Mouse (Mus musculus) cerebellum, postnatal 25 days (tissue): ENCODE data around the gene Aqp6.

Experiments used
- DNase-seq, 2 experiments: peaks; one replicate each; pipeline ENCODE4 v3.0.0; 2021; ENCODE audit warnings: mixed read lengths in 2 of 2

The Aqp6 gene

GRCm38 (mm10) chr15:99599245-99600070 is 1.7 kb upstream of the Aqp6 start:
- DNase-seq, result peak; percentile 71 to 75

GRCm38 (mm10) chr15:99601823-99602120 is 572 bp downstream of the Aqp6 start:
- peak in 1 of 2 experiments; percentile 90 for DNase-seq

- peak; percentile 62 for DNase-seq
Observed at GRCm38 (mm10) chr15:99602206-99602820, 1.1 kb downstream of the Aqp6 start.

DNA sequence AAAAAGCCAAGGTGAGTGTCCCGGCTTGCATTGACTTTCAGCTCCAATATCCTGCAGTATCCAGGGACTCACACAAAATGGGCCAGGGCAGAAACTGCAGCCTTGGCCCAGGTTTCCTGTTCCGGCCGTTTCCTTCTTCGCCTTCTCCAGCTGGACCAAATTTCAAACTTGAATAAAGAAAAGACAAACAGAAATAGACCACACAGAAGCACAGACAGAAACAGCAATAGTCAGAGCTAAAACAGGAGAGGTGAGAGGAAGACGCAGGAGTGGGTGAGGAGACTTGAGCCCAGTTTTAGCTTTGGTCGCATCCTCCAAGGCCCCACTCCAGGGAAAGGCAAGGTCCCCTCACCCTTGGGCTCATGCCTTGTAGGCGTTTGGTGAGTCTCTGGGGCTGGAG is 2.0 kb downstream of the Aqp6 start:
- peak in 1 of 2 experiments; percentile 28 for DNase-seq

GRCm38 (mm10) chr15:99605595-99605994 is 4.4 kb downstream of the Aqp6 start:
- DNase-seq, result no peak

GRCm38 (mm10) chr15:99606515-99606914 is 5.3 kb downstream of the Aqp6 start:
- DNase-seq, result peak; percentile 24 to 38

DNA sequence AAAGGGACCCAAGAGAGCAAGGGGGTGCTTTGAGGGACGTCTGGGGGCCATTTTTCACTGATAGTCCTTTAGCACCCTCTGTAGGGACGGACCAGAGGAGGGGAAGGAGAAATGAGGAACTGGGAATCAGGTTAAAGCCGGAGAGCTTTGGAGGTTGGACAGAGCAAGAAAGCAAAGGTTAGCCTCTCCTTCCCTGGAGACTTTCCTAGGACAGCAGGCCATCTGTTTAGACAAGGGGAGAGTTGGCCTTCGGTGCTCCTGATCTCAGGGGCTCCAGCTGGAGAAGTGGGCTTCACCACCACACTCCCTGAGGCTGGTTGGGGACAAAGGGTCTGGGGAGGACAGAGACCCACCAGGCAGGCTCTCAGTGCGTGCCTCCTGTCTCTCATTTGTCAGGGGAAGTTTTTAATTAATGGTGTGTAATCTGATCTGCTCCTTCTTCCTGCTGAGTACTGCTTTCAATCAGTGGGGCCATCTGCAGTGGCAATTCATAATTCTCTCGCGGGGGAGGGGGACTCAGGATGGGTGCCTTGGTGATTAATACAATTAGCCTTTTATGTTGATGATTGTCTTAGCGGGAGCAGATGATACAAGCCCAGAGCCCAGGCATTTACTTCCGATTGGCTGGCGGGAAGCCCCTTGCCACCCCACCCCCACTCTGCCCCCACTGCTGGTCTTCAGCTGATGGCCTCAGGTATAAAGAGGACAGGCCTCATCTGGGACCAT is 6.4 kb downstream of the Aqp6 start:
- peak; percentile 41 to 45 for DNase-seq

GRCm38 (mm10) chr15:99608382-99609125 is 7.4 kb downstream of the Aqp6 start:
- peak in 1 of 2 experiments; percentile 34 for DNase-seq

GRCm38 (mm10) chr15:99611563-99611962 is 10.4 kb downstream of the Aqp6 start:
- peak in 1 of 2 experiments; percentile 26 for DNase-seq

- peak; percentile 23 to 34 for DNase-seq
Observed at GRCm38 (mm10) chr15:99614273-99614672, 13.1 kb downstream of the Aqp6 start.

- peak in 1 of 2 experiments; percentile 35 for DNase-seq
Observed at GRCm38 (mm10) chr15:99614753-99615152, 13.6 kb downstream of the Aqp6 start.

- DNase-seq, result peak; percentile 39 to 46
Observed at GRCm38 (mm10) chr15:99615246-99615645, 14.0 kb downstream of the Aqp6 start.

DNA sequence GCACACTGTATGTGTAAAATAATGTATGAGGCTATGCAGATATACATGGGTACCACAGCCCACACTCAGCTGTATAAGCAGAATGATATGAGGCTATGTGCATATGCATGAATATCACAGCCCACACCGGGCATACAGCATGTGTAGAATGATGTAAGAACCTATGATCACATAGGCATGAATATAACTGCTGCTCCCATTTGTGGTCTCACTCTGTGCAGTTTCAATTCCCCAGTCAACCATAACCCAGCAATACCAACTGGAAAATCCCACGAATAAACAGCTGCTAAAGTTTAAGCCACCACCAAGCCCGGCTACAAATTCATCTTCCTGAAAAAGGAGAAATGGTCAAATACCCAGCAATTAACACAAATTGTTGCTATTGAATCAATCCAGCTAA is 17.4 kb downstream of the Aqp6 start:
- no peak for DNase-seq

DNA sequence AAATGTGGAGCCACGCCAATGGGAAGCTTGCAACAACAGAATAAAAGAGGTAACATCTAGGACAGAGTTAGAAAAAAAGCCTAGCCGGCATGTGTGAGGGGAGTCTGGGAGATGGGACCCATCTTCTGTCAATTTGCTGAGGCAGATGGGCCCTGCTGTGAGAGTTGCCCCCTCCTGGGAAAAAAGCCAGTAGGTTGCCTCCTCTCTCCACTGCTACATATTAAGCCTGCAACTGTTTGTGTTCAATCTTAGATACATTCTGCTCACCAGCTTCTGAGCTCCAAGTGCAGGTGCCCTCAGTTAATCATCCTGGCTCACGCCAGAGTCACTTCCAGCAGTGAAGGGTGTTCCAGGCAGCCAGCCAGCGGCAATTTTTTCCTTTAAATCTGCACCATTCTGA is 18.6 kb downstream of the Aqp6 start:
- peak; percentile 31 to 50 for DNase-seq

DNA sequence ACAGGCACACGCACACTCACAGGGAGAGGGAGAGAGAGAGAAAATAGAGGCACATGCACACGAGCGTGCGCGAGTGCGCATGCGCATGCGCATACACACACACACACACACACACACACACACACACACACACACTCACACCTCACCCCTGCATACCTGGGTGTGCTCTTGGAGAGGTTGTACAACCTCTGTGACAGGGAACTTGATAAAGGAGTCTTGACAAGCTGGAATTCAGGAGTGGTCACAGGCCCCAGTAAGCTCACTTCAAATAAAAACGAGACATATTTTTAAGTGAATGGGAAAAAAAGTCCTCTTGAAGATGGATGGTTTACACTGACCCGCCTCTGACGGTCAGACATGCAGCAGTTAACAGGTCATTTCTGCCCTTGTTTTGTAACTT is 20.9 kb downstream of the Aqp6 start:
- no peak for DNase-seq

GRCm38 (mm10) chr15:99631618-99632017 is 30.4 kb downstream of the Aqp6 start:
- DNase-seq, result no peak

DNA sequence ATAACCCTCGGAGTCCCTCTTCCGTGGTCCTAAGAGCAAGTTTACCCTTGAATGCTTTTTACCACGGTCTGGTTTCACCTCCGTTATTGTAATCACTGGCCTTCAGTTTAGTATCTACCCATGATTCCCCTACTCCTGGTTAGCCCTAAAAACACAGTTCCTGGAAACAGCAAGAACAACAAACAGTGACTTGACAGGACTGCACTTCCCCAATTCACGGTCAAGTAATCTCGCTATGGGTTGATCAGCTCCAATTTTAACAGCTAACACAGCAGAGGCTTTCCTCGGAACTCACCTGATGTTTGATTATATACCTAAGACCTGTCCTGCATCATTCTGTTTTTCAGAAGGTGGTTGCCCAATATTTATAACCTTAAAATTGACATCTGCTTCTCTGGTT is 33.5 kb downstream of the Aqp6 start:
- no peak for DNase-seq

DNA sequence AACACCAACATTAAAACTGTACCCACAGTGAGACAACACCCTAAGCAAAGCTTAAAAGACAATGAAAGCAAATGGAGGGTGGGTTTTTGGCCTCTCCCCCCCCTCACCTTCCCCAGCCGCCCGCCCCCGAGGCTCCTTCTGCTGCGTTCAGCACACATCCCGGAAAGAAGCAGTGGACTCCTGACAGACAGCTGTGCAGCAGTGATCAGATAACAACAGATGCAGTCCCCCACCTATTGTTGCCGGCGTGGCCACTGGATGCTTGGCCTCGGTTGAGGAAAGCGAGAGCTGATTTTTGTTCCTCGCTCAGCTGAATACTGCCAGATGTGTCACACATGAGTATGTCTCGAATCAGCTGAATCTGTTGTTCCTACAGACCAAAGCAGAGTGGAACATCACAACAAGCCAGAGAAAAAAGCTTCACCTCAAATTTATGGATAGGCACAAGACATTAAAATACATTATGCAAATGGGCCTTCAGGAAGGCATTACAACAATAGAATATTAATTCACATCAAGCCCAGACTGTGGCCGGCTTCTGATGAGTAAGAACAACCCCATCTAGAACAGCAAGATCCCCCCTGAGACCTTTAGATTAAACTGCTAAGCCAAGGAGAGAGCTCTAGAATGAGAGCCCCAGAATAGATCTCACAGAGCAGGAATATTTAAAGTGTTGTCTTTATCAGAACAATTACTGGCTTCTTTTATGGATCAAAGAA is 36.4 kb downstream of the Aqp6 start:
- DNase-seq, result no peak

DNA sequence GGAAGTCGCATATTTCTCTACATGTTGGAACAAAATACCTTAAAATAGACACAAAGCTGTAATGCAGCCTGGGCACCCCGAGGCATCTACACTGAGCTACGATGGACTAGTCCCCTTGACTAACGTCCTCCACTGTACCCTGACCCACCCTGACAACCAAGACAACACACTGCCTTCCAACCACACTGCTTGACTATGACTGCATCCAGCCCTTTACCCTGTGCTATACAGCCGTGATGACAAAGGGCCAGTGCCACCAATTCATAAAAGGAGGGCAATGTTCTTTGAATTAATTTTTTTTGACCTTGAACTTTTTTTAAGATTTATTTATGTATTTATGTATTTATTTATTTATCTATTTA is 36.9 kb downstream of the Aqp6 start:
- DNase-seq, result no peak

GRCm38 (mm10) chr15:99642622-99643021 is 41.4 kb downstream of the Aqp6 start:
- DNase-seq, result no peak

GRCm38 (mm10) chr15:99643832-99644231 is 42.6 kb downstream of the Aqp6 start:
- DNase-seq, result no peak

GRCm38 (mm10) chr15:99644776-99645175 is 43.6 kb downstream of the Aqp6 start:
- peak; percentile 50 to 66 for DNase-seq
